Mouse (Mus musculus) naive thymus-derived CD4-positive, alpha-beta T cell, adult 2 months (primary cell): Measurements from ENCODE around the gene Myo1d.
A peak's percentile ranks its signal among the peaks of the same experiment; 100 is the strongest.

Experiments
- DNase-seq: peaks from one replicate; pipeline ENCODE4 v3.0.0-alpha.2; 2011; ENCODE audit warnings: low read depth

Myo1d gene

GRCm38 (mm10) chr11:80779527-80780344 is at the start of gene Myo1d:
TSS of gene Myo1d (minus strand) at chr11:80780025.
- DNase-seq = peak; percentile 86

GRCm38 (mm10) chr11:80821794-80822193 is 42.0 kb upstream of the Myo1d start:
- DNase-seq = no peak

GRCm38 (mm10) chr11:80821296-80821695 is 41.5 kb upstream of the Myo1d start:
- DNase-seq = no peak

- DNase-seq = no peak
Measured at GRCm38 (mm10) chr11:80820085-80820484, 40.3 kb upstream of the Myo1d start.

- DNase-seq = peak; percentile 55
Measured at GRCm38 (mm10) chr11:80818060-80818697, 38.4 kb upstream of the Myo1d start.

- no peak for DNase-seq
Measured at GRCm38 (mm10) chr11:80815354-80815753, 35.5 kb upstream of the Myo1d start.

GRCm38 (mm10) chr11:80811156-80811555 is 31.3 kb upstream of the Myo1d start:
- DNase-seq = no peak

- DNase-seq = no peak
Measured at GRCm38 (mm10) chr11:80809993-80810821, 30.4 kb upstream of the Myo1d start, which contains the start of gene Tmem98. TSS of gene Tmem98 (plus strand) at chr11:80810175.

GRCm38 (mm10) chr11:80809666-80809992 is 29.8 kb upstream of the Myo1d start:
- no peak for DNase-seq

- DNase-seq = no peak
Measured at GRCm38 (mm10) chr11:80808551-80809070, 28.8 kb upstream of the Myo1d start.

GRCm38 (mm10) chr11:80802706-80803105 is 22.9 kb upstream of the Myo1d start:
- DNase-seq = no peak

GRCm38 (mm10) chr11:80799979-80800378 is 20.2 kb upstream of the Myo1d start:
- no peak for DNase-seq

- DNase-seq = no peak
Measured at GRCm38 (mm10) chr11:80795431-80795830, 15.6 kb upstream of the Myo1d start.

- no peak for DNase-seq
Measured at GRCm38 (mm10) chr11:80794290-80794689, 14.5 kb upstream of the Myo1d start.

GRCm38 (mm10) chr11:80793386-80793785 is 13.6 kb upstream of the Myo1d start:
- DNase-seq = no peak

- DNase-seq = no peak
Measured at GRCm38 (mm10) chr11:80791677-80792432, 12.0 kb upstream of the Myo1d start.

- DNase-seq = no peak
Measured at GRCm38 (mm10) chr11:80790413-80790812, 10.6 kb upstream of the Myo1d start.

GRCm38 (mm10) chr11:80789647-80790240 is 9.9 kb upstream of the Myo1d start:
- no peak for DNase-seq

- DNase-seq = no peak
Measured at GRCm38 (mm10) chr11:80785672-80786071, 5.8 kb upstream of the Myo1d start.

- no peak for DNase-seq
Measured at GRCm38 (mm10) chr11:80784294-80784743, 4.5 kb upstream of the Myo1d start.

GRCm38 (mm10) chr11:80783460-80783859 is 3.6 kb upstream of the Myo1d start:
- DNase-seq = no peak
